Mouse (Mus musculus): ENCODE data around the gene Pnkp. TPM values are rescaled to one million over a fixed set of nuclear protein-coding genes. Genes with fewer than 3 reads are reported as not detected.

Gene Pnkp
- total and polyA plus RNA-seq, 3 experiments, result 14.8 to 41.6 (median 22.2) TPM

DNA sequence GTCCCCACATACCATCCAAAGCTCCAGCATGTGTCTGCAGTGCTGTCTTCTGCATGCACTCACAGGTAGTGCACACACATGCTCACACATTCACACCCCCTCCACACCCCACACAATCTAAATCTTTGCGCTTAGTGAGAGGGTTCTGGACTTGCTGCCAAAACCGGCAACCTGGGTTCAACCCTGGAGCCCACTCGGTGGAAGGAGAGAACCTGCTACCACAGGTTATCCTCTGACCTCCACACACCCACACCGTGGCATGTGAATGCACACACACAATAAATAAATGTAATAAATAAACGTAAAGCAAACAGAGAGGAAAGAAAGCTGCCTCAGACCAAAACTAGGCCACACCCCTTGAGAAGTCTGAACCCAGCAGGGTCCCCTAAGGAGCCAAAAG lies 9.2 kb upstream of the Pnkp start:
- no peak for TF ChIP-seq CHD1 (IDR thresholded peaks at IDR 0.05; ENCODE audit: low read depth, low read length)
- no peak for TF ChIP-seq HCFC1 (IDR thresholded peaks at IDR 0.05; ENCODE audit: low read depth, low read length)
- no peak for TF ChIP-seq USF1 (IDR thresholded peaks at IDR 0.05; ENCODE audit: low read depth, low read length)
- no peak for TF ChIP-seq MXI1 (IDR thresholded peaks at IDR 0.05; ENCODE audit: low read depth, low read length)
- TF ChIP-seq ZNF384 (IDR thresholded peaks at IDR 0.05; ENCODE audit: low read depth, low read length), result no peak
- TF ChIP-seq CTCF (conservative IDR thresholded peaks at IDR 0.05 in 1 of 2, IDR thresholded peaks at IDR 0.05 in 1 of 2; ENCODE audit: low read depth in 2 of 2, low read length in 2 of 2), result no peak
- no peak for TF ChIP-seq MEF2A (IDR thresholded peaks at IDR 0.05; ENCODE audit: borderline replicate concordance, low read depth, low read length)
- no peak for TF ChIP-seq UBTF (IDR thresholded peaks at IDR 0.05; ENCODE audit: low read depth, low read length)
- TF ChIP-seq NRF1 (IDR thresholded peaks at IDR 0.05; ENCODE audit: low read depth, low read length), result no peak
- no peak for TF ChIP-seq POLR2A (IDR thresholded peaks at IDR 0.05; ENCODE audit: low read depth, low read length)
- no peak for TF ChIP-seq E2F4 (IDR thresholded peaks at IDR 0.05; ENCODE audit: insufficient replicate concordance, low read depth, low read length)
- TF ChIP-seq GABPA (IDR thresholded peaks at IDR 0.05; ENCODE audit: insufficient replicate concordance, low read depth, low read length), result no peak
- no peak for TF ChIP-seq EP300 (IDR thresholded peaks at IDR 0.05; ENCODE audit: low read length)
- TF ChIP-seq MAX (IDR thresholded peaks at IDR 0.05; ENCODE audit: low read length), result no peak
- no peak for TF ChIP-seq RAD21 (IDR thresholded peaks at IDR 0.05; ENCODE audit: low read depth, low read length)
- TF ChIP-seq ZMIZ1 (IDR thresholded peaks at IDR 0.05; ENCODE audit: low read depth, low read length), result no peak
- H3K27me3 ChIP-seq (replicated peaks), result no peaks in the 10 kb centered on the region
- no peak for DNase-seq (ENCODE audit: extremely low read depth)
- peaks cover 45 to 65% of the 10 kb centered on the region in 2 experiments for H3K36me3 ChIP-seq (replicated peaks in 1 of 2; ENCODE audit: control insufficient read depth in 1 of 2, insufficient read depth in 1 of 2, low read length in 1 of 2)
- H3K4me2 ChIP-seq (ENCODE audit: insufficient read depth, low read depth, poor library complexity, severe bottlenecking), result peak overlapping the region; percentile 79
- peak overlapping the region; percentile 75 to 84 (median 81) for H3K4me3 ChIP-seq (replicated peaks in 1 of 3; ENCODE audit: low read depth in 2 of 3, low read length in 2 of 3, poor library complexity in 1 of 3)
- no peak overlapping the region for H3K27ac ChIP-seq (ENCODE audit: insufficient read depth, low read depth)
- H3K9me3 ChIP-seq (replicated peaks; ENCODE audit: low read length), result no peaks in the 10 kb centered on the region
- dilution Hi-C loops (cut with MboI; ENCODE audit: extremely low pct_ligation_motif_present, extremely low pct_unique_long_range_greater_than_20kb, low sequenced_read_pairs) (no loop called here), in situ Hi-C loops (cut with MboI; ENCODE audit: low pct_ligation_motif_present, low pct_unique_long_range_greater_than_20kb, low sequenced_read_pairs) (no loop called here)
- H3K4me1 ChIP-seq (ENCODE audit: control insufficient read depth in 1 of 2, insufficient read depth in 2 of 2), result peaks cover 19 to 48% of the 10 kb centered on the region in 2 experiments
- peaks cover 27% of the 10 kb centered on the region for H3K79me2 ChIP-seq (replicated peaks; ENCODE audit: control insufficient read depth, extremely low read depth, insufficient read depth, poor library complexity, severe bottlenecking)
- peak overlapping the region; percentile 51 for H3K9ac ChIP-seq (ENCODE audit: insufficient read depth, low read depth)

DNA sequence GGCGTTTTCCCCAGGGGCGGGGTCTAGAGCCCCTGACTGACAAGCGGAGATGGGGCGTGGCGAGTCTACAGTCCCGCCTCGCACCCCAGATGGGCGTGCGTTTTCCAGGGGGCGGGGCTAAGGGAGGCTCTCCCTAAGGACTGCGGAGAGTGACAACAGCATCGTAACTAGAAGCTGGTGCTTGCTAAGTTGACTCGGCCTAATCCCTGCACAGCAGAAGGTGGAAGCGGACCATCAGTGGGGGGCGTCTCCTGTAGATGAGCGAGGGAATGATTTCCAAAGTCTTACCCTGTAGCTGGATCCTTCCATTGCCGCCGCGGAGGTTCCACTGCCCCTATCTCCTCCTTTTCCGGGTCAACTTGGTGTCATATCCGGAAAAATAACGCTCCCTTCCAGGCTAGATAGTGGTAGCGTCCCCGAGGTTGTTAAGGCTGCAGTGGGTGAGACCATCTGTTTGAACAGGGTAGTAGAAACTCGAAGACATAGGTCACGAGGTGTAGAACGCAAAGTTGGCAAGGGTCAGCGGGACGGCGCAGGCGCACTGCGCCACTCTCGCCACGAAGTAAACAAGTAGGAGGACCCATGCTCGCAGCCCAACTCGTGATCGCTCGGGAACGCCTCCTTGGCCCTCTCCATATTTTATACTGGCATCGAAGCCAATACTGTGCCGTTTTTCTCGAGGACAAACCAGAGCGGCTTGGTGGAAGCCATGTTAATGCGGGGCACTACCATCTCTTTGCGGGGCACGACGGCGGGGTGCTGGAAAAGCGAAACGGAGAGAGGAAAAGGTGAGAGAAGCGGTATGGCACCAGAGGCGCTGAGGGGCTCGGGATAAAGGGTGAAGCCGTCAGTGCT lies 8.2 kb upstream of the Pnkp start, which contains the start of the genes Akt1s1 and Tbc1d17:
Gene Akt1s1 (plus strand): TSS at position 431 of the 855 bp plus-strand sequence.
Gene Tbc1d17 (minus strand): TSS at position 519 of the 855 bp plus-strand sequence.
- in situ Hi-C loops (cut with MboI; ENCODE audit: low pct_ligation_motif_present, low pct_unique_long_range_greater_than_20kb, low sequenced_read_pairs) (no loop called here), dilution Hi-C loops (cut with MboI; ENCODE audit: extremely low pct_ligation_motif_present, extremely low pct_unique_long_range_greater_than_20kb, low sequenced_read_pairs) (no loop called here)
- Histone ChIP-seq H3K4me2 (ENCODE audit: insufficient read depth, low read depth, poor library complexity, severe bottlenecking) (peak within 1 kb of the TSS; percentile 79), H3K36me3 (replicated peaks in 1 of 2; ENCODE audit: control insufficient read depth in 1 of 2, insufficient read depth in 1 of 2, low read length in 1 of 2) (peaks cover 39 to 61% of the 10 kb centered on the region in 2 experiments), H3K4me1 (ENCODE audit: control insufficient read depth in 1 of 2, insufficient read depth in 2 of 2) (peaks cover 14 to 48% of the 10 kb centered on the region in 2 experiments), H3K9ac (ENCODE audit: insufficient read depth, low read depth) (peak within 1 kb of the TSS; percentile 97), H3K27ac (ENCODE audit: insufficient read depth, low read depth) (peak within 1 kb of the TSS; percentile 94), H3K4me3 (replicated peaks in 1 of 3; ENCODE audit: low read depth in 2 of 3, low read length in 2 of 3, poor library complexity in 1 of 3) (peak within 1 kb of the TSS; percentile 81 to 98 (median 93)), H3K79me2 (replicated peaks; ENCODE audit: control insufficient read depth, extremely low read depth, insufficient read depth, poor library complexity, severe bottlenecking) (peaks cover 28% of the 10 kb centered on the region), H3K27me3 (replicated peaks) (no peaks in the 10 kb centered on the region), H3K9me3 (replicated peaks; ENCODE audit: low read length) (no peaks in the 10 kb centered on the region)
- DNase-seq (ENCODE audit: extremely low read depth), result peak; percentile 99
- TF ChIP-seq POLR2AphosphoS2 (IDR thresholded peaks at IDR 0.05; ENCODE audit: low read depth, low read length), result no peak
- no peak for TF ChIP-seq ZKSCAN1 (IDR thresholded peaks at IDR 0.05; ENCODE audit: borderline replicate concordance, low read depth, low read length)
- TF ChIP-seq USF1 (IDR thresholded peaks at IDR 0.05; ENCODE audit: low read depth, low read length), result peak; percentile 91
- TF ChIP-seq MAZ (IDR thresholded peaks at IDR 0.05; ENCODE audit: low read depth, low read length), result peak; percentile 92
- TF ChIP-seq NELFE (IDR thresholded peaks at IDR 0.05; ENCODE audit: low read depth, low read length), result peak; percentile 60; the same call in 1 of the 2 replicates
- no peak for TF ChIP-seq SMC3 (IDR thresholded peaks at IDR 0.05; ENCODE audit: low read depth, low read length)
- no peak for TF ChIP-seq TBP (conservative IDR thresholded peaks at IDR 0.05; ENCODE audit: low read depth, low read length)
- peak; percentile 65 for TF ChIP-seq ETS1 (conservative IDR thresholded peaks at IDR 0.05; ENCODE audit: low read depth, low read length)
- peak; percentile 70 for TF ChIP-seq IRF4 (IDR thresholded peaks at IDR 0.05; ENCODE audit: low read depth, low read length)
- TF ChIP-seq MAX (IDR thresholded peaks at IDR 0.05; ENCODE audit: low read length), result peak; percentile 97
- TF ChIP-seq SIN3A (IDR thresholded peaks at IDR 0.05; ENCODE audit: low read length), result peak; percentile 91
- peak; percentile 86 for TF ChIP-seq HCFC1 (IDR thresholded peaks at IDR 0.05; ENCODE audit: low read depth, low read length)
- TF ChIP-seq USF2 (conservative IDR thresholded peaks at IDR 0.05; ENCODE audit: low read depth, low read length), result peak; percentile 87
- no peak for TF ChIP-seq PAX5 (IDR thresholded peaks at IDR 0.05; ENCODE audit: low read length)
- TF ChIP-seq ZMIZ1 (IDR thresholded peaks at IDR 0.05; ENCODE audit: low read depth, low read length), result peak; percentile 76; the same call in 1 of the 2 replicates
- TF ChIP-seq NRF1 (IDR thresholded peaks at IDR 0.05; ENCODE audit: low read depth, low read length), result peak; percentile 86
- TF ChIP-seq CHD1 (IDR thresholded peaks at IDR 0.05; ENCODE audit: low read depth, low read length), result peak; percentile 99
- TF ChIP-seq JUND (conservative IDR thresholded peaks at IDR 0.05; ENCODE audit: low read depth, low read length), result 0 out of 2 replicates have a peak, but pooled peaks have one; percentile 27
- peak; percentile 93 for TF ChIP-seq BHLHE40 (IDR thresholded peaks at IDR 0.05; ENCODE audit: low read depth, low read length)
- peak; percentile 68 for TF ChIP-seq TCF12 (IDR thresholded peaks at IDR 0.05; ENCODE audit: low read depth, low read length)
